Mouse (Mus musculus) forelimb bud, embryonic 11.5 days (tissue): ENCODE data around the gene Lce6a.

Experiments used
- DNase-seq: peaks from one replicate; pipeline ENCODE4 v3.0.0-alpha.2; 2012; ENCODE audit warnings: low read depth, low spot score

The Lce6a gene

GRCm38 (mm10) chr3:92621560-92621959 lies at the start of gene Lce6a:
Gene Lce6a (minus strand): TSS chr3:92621660.
- DNase-seq = no peak

DNA sequence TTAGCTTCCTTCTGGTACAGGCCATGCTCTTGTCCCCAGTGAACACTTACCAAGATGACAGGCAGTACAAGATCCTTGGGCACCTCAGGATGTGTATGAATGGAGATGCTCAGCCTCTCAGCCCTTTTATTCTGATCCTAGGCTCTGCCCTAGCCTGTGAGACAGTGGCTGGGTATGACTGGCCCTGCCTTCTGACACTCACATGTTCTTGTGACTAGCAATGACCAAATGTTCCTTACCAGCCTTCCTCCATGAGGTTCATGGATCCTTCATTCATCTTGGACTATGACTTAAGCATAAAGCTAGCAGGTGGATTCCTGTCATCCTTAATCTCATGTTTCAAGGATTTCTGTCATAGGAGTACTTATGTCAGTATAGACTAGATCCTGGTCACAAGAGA lies 48.8 kb upstream of the Lce6a start, which contains the start of gene Lce1a2:
Lce1a2 (minus strand) TSS at position 101 of the 400 bp plus-strand sequence.
- DNase-seq = no peak

DNA sequence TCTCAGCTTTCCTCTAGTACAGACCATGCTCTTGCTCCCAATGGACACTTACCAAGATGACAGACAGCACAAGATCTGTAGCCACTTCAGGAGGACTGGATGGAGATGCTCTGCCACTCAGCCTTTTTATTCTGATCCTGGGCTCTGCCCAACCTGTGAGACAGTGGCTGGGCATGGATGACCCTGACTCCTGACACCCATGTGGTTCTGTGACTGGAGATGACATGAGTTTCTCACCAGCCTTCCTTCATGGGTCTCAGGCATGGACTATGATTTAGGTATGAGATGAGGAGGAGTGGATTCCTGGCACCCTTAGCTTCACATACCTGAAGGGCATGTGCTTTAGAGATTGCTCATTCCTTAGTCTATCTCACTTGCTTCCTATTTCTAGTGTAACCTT lies 35.4 kb upstream of the Lce6a start, which contains the start of gene Lce1b:
Lce1b (minus strand) TSS at position 101 of the 400 bp plus-strand sequence.
- no peak for DNase-seq

DNA sequence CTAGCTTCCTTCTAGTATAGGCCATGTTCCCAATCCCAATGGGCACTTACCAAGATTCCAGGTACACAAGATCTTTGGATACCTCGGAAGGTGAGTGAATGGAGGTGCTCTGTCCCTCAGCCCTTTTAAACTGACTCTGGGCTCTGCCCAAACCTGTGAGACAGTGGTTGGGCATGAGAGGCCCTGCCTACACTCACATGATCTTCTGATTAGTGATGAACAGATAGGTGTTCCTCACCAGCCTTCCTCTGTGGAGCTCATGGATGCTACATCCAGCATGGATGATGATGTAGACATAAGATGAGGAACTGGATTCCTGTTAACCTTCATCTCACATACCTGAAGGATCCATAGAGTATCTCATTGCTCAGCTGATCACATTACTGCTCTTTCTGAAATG lies 26.7 kb upstream of the Lce6a start, which contains the start of gene Lce1a1:
Lce1a1 (minus strand) TSS at position 101 of the 400 bp plus-strand sequence.
- DNase-seq = no peak

DNA sequence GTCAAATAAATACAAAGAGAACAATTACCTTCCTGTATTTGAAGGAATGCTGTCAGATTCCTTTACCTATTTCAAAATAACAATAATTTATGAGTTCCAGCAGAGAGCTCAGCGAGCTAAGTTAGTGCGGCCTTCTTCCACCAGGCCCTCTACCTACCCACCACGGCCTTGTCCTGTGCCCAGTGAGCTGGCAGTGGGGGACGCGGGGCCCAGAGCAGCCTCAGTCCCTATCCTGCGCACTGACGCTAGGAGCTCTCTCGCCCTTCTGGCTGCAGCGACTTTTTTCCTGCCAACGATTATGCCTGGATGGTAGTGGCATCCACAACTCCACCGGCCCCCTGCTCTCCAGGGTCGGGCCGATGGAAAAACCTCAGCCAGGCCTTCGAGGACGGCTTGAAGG lies 18.4 kb upstream of the Lce6a start:
- no peak for DNase-seq

DNA sequence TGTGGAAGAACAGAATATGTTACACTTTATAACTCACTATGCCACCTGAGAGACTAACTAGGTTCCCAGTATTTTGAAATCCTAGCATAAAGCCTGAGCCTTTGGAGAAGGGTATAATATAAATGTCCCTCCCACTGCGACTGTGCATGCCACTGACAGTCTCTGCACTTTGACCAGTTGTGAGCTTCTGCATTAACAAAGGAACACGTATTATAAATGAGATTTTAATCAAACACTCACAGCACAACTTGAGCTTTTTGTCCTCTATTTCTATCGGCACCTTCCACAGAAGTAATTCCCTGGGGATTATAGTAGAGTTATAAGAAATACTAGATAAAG lies 17.2 kb upstream of the Lce6a start:
- no peak for DNase-seq

GRCm38 (mm10) chr3:92637745-92638652 lies 16.5 kb upstream of the Lce6a start:
- no peak for DNase-seq

DNA sequence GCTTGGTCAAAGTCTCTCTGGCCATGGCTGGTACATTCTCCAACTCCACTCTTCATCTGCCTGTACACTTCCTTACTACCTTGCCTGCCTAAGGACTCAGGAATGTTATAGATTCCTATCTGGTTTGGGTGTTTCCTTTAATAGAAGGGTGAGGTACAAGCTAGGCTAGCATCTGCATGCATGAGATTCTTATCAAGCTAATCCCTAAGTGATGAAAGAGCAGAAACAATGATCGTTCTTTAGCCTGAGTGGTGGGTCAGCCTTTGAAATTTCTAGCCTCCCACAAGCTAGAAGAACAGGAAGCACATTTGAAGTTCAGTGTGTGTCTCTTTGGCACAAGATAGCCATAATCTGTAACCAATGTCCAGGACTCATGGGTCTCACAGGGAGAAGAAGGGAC lies 11.7 kb downstream of the Lce6a start:
- DNase-seq = no peak

DNA sequence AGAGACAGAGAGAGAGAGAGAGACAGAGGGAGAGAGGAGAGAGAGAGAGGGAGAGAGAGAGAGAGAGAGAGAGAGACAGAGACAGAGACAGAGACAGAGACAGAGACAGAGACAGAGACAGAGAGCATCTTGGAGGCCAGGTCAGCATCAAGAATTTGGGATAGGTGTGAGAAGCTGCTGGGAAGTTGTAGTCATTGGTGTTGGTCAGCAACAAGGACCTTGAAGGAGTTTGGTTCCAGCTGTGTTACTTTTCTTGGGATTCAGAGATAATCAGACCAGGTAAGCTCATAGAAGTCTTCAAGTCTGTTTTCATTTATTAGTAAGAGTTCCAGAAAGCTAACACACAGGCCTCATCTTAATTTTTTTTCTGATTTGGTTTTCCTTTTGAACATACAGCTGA lies 14.1 kb downstream of the Lce6a start, which contains the start of gene 2210017I01Rik:
2210017I01Rik (minus strand) TSS at position 101 of the 400 bp plus-strand sequence.
- DNase-seq = no peak

- peak; percentile 28 for DNase-seq
These were observed 19.3 kb downstream of the Lce6a start for GRCm38 (mm10) chr3:92602169-92602568.

- DNase-seq = no peak
These were observed 21.0 kb downstream of the Lce6a start for GRCm38 (mm10) chr3:92600456-92600855.

- no peak for DNase-seq
These were observed 21.5 kb downstream of the Lce6a start for GRCm38 (mm10) chr3:92599973-92600372.

GRCm38 (mm10) chr3:92598429-92598828 lies 23.0 kb downstream of the Lce6a start:
- DNase-seq = no peak

DNA sequence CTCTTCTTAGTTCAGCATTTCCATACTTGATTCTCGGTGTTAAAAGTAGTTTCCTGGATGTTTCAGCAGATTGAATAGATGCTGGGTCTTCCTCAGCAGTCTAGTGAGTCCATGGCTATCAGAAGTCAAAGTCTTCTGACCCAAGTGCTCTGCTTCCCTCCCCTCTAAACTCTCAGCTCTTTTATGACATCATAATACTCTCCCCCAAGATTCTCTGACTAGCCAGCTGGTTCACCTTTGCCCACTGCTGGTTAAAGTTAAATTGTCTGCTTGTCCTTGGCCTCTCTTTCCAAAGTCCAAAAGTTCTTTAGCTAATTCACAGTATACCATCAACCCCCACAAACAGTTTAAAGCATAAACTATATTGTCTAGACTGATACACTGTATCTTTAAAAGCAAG lies 32.6 kb downstream of the Lce6a start, which contains the start of gene Smcp:
Smcp (minus strand) TSS at position 140 of the 400 bp plus-strand sequence.
- no peak for DNase-seq

DNA sequence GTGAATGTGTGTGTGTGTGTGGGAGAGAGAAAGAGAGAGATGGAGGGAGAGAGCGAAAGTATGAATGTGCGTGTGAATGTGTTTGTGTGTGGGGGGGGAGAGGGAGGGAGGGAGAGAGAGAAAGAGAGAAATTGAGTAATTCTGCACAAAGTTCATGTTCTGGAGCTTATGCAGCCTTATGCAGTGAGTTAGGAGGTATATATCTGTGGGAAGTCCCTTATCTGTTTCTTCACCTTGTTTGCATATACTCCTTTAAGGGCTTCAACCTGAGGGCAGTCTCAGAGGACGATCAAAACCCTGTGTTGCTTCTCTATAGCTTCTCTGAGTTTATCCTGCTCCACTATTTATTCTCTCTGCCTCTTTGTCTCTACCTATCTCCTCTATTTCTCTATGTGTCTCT lies 34.3 kb downstream of the Lce6a start:
- no peak for DNase-seq

- no peak for DNase-seq
These were observed 36.4 kb downstream of the Lce6a start for GRCm38 (mm10) chr3:92585055-92585454.

DNA sequence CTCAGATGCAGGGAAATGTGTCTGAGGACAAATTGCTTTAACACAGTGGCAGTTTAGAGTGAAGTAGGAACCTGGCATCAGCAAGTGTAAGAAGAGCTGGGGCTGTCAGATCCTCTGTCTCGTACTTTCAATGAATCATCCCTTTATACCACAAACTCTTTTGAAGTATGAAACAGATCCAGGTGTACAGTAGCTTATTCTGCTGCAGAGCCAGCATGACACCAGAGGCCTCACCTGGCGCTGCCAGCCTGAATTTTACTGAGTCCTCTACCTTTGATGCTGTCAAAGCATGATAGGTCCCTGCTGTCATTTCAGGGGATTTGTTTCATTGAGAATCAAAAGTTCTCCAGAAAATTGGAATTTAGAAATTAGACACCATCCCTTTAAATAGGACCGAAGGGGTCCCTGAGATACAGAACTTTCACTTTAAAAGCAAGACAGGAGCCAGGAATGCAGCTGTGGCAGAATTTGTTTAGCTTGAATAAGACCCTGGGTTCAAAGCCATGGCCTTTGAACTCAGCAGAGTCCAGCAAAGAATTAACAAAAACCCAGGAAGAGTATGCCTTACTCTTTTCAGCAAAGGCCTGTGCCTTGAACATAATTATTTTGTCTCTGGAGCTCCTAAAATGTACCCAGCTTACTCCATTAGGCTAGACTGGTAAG lies 38.2 kb downstream of the Lce6a start:
- no peak for DNase-seq

- no peak for DNase-seq
These were observed 42.0 kb downstream of the Lce6a start for GRCm38 (mm10) chr3:92579508-92579907.

- no peak for DNase-seq
These were observed 42.6 kb downstream of the Lce6a start for GRCm38 (mm10) chr3:92578652-92579413.

- no peak for DNase-seq
These were observed 47.9 kb downstream of the Lce6a start, which contains the start of gene Ivl for GRCm38 (mm10) chr3:92573449-92574041. Gene Ivl (minus strand): TSS chr3:92573735.

DNA sequence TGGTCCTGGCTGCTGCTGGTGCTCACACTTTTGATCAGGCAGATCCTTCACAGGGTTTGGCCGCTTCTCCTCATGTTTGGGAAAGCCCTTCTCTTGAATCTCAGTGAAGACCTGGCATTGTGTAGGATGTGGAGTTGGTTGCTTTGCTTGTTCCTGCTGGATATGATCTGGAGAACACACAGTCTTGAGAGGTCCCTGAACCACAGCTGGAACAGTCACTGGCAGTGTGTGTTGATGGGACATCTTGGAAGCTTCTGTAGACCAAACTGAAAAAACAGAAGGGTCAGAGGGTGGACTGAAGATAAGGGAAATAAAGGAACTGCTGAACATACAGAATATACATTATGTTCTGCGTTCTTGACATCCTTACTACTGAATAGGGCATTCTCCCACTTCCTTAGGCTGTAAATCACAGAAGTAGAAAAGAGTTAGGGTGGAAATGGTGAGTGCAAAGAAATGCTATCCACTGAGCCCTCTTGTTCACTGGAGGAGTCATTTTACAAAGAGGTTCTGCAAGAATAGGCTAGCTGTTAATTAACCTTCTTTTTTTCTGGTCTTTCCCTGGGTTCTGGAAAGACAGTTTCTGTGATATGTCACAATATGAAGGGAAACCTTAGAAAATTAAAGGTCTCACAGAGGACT lies 48.8 kb downstream of the Lce6a start:
- no peak for DNase-seq
